Mouse (Mus musculus) lung, adult 2 months (tissue): ENCODE measurements around the gene Hist1h4d.

ENCODE experiments used
- CTCF ChIP-seq: fragments of 200-500 bp; IDR thresholded peaks from 2 replicates; pipeline ENCODE4 v1.5.1; 2011; ENCODE audit warnings: mild to moderate bottlenecking, low read length, control low read depth; ENCODE audit not compliant: insufficient read depth
- POLR2A ChIP-seq: fragments of 200-500 bp; IDR thresholded peaks from 2 replicates; pipeline ENCODE4 v1.6.1; 2011; ENCODE audit warnings: low read depth, mild to moderate bottlenecking, control low read depth, low read length, borderline replicate concordance; ENCODE audit errors: extremely low read depth

- TF ChIP-seq CTCF: no peak
- TF ChIP-seq POLR2A: no peak
Measured at GRCm38 (mm10) chr13:23583387-23584068, 2.1 kb downstream of the Hist1h4d start.
